Comparison of ENCODE assay signal across 11 mouse cellular contexts in genomic region chr2:102021371-102022084, GRCm38 (mm10).
DNase-seq lines count a peak whose midpoint lies in the region; ATAC-seq and TF ChIP-seq lines count a peak whose summit lies in the region.
"Had no signal": no experiment of that assay in that cellular context is flagged by ENCODE, and none has a peak within 500 bp of the region (broad histone marks: within the 10 kb centered on the region; RNA-seq: fewer than 3 reads in every experiment).

No protein-coding gene starts in this region.

- no peaks in the 10 kb centered on the region for H3K9me3 ChIP-seq in forebrain, embryonic 14.5 days (replicated peaks; ENCODE audit: control insufficient read depth, low read length)

- no peaks in the 10 kb centered on the region for H3K27me3 ChIP-seq in kidney, adult 2 months (replicated peaks; ENCODE audit: control insufficient read depth, insufficient read depth, low read length)
- no peaks in the 10 kb centered on the region for H3K27me3 ChIP-seq in forebrain, embryonic 14.5 days (replicated peaks; ENCODE audit: control insufficient read depth, insufficient read depth, low read length)
- H3K27me3 ChIP-seq in myocyte (ENCODE audit: control insufficient read depth, insufficient read depth, insufficient read length), result no peaks in the 10 kb centered on the region
- H3K27me3 ChIP-seq in heart, adult 2 months (ENCODE audit: control insufficient read depth, insufficient read depth, low read length), result no peaks in the 10 kb centered on the region

- no peak overlapping the region for H3K27ac ChIP-seq in kidney, adult 2 months (ENCODE audit: insufficient read depth, low read depth, low read length)
- peak overlapping the region; percentile 15; the same call in 1 of the 2 replicates for H3K27ac ChIP-seq in forebrain, embryonic 14.5 days (ENCODE audit: low read depth, low read length)
- no peak overlapping the region for H3K27ac ChIP-seq in heart, adult 2 months

- no peaks in the 10 kb centered on the region for H3K36me3 ChIP-seq in kidney, adult 2 months (ENCODE audit: control insufficient read depth, insufficient read depth, low read length)
- H3K36me3 ChIP-seq in forebrain, embryonic 14.5 days (ENCODE audit: control insufficient read depth, insufficient read depth, low read length), result no peaks in the 10 kb centered on the region
- no peaks in the 10 kb centered on the region for H3K36me3 ChIP-seq in myocyte (ENCODE audit: control insufficient read depth, insufficient read depth)
- no peaks in the 10 kb centered on the region for H3K36me3 ChIP-seq in heart, adult 2 months (ENCODE audit: control insufficient read depth, insufficient read depth, low read length)

- H3K4me1 ChIP-seq in kidney, adult 2 months (ENCODE audit: control insufficient read depth, insufficient read depth, low read length), result no peaks in the 10 kb centered on the region
- H3K4me1 ChIP-seq in forebrain, embryonic 14.5 days (ENCODE audit: control insufficient read depth, insufficient read depth, low read length), result peaks cover 18% of the 10 kb centered on the region
- no peaks in the 10 kb centered on the region for H3K4me1 ChIP-seq in heart, adult 2 months (ENCODE audit: control insufficient read depth, insufficient read depth, low read length)

- no peak overlapping the region for H3K9ac ChIP-seq in forebrain, embryonic 14.5 days (ENCODE audit: low read length)
- no peak overlapping the region for H3K9ac ChIP-seq in heart, adult 2 months (ENCODE audit: low read depth, low read length)

- 50% methylated on average over 11 of the region's 11 CpGs for WGBS in kidney, adult 2 months
- WGBS in forebrain, embryonic 14.5 days, result 47% methylated on average over 11 of the region's 11 CpGs
- 39% methylated on average over 11 of the region's 11 CpGs for WGBS in heart, adult 2 months

- H3K4me2 ChIP-seq in forebrain, embryonic 14.5 days (ENCODE audit: low read length), result no peak overlapping the region
- peak overlapping the region; percentile 56 for H3K4me2 ChIP-seq in myocyte (ENCODE audit: low read depth)

- no peak overlapping the region for H3ac ChIP-seq in myocyte (ENCODE audit: control insufficient read depth, insufficient read length)

- no peak overlapping the region for H3K4me3 ChIP-seq in kidney, adult 2 months (ENCODE audit: insufficient read depth, low read depth, low read length)
- H3K4me3 ChIP-seq in forebrain, embryonic 14.5 days (ENCODE audit: low read depth, low read length), result no peak overlapping the region
- H3K4me3 ChIP-seq in myocyte, result no peak overlapping the region
- H3K4me3 ChIP-seq in heart, adult 2 months, result no peak overlapping the region

- no peak for TF ChIP-seq EP300 in heart, adult 2 months (IDR thresholded peaks at IDR 0.05; ENCODE audit: insufficient read depth, low read depth, low read length)

- TF ChIP-seq CTCF in kidney, adult 2 months (conservative IDR thresholded peaks at IDR 0.05; ENCODE audit: insufficient read depth, insufficient read length, low read depth, low read length), result no peak
- no peak for TF ChIP-seq CTCF in heart, adult 2 months (IDR thresholded peaks at IDR 0.05)

- intact Hi-C loops in heart, adult 2 months (cut with DNase I), result no loop called here

- no peaks in the 10 kb centered on the region for H3K79me2 ChIP-seq in myocyte (ENCODE audit: control insufficient read depth, insufficient read depth)
- no peaks in the 10 kb centered on the region for H3K79me2 ChIP-seq in heart, adult 2 months (replicated peaks; ENCODE audit: control insufficient read depth, insufficient read depth, low read length)

- TF ChIP-seq POLR2A in kidney, adult 2 months (IDR thresholded peaks at IDR 0.05; ENCODE audit: low read depth, low read length), result no peak
- no peak for TF ChIP-seq POLR2A in myocyte (IDR thresholded peaks at IDR 0.05; ENCODE audit: insufficient read length, low read depth)
- no peak for TF ChIP-seq POLR2A in heart, adult 2 months (IDR thresholded peaks at IDR 0.05; ENCODE audit: insufficient read depth, low read depth, low read length)

- DNase-seq in kidney, adult 2 months, result peak; percentile 60
- DNase-seq in kidney, adult 8-10 months, result no peak
- DNase-seq in forebrain, embryonic 14.5 days (ENCODE audit: low spot score), result no peak
- DNase-seq in kidney, postnatal 10 days, result peak; percentile 45
- DNase-seq in cerebellum, postnatal 14 days, result no peak
- no peak for DNase-seq in embryo, embryonic 11 days
- no peak for DNase-seq in heart, adult 2 months
- DNase-seq: heart, adult 11 months; thymus, adult 2 months had no signal

- ATAC-seq in forebrain, embryonic 14.5 days, result no peak
- ATAC-seq: activated CD4-positive, CD25-positive, alpha-beta regulatory T cell, adult 4 months had no signal

TF ChIP-seq in myocyte, 11 proteins besides CTCF, POLR2A, EP300 and RAD21:
- TF ChIP-seq TCF3 (IDR thresholded peaks at IDR 0.05; ENCODE audit: insufficient read length, low read depth) (peak; percentile 33), TCF12 (IDR thresholded peaks at IDR 0.05; ENCODE audit: insufficient read depth, poor library complexity, severe bottlenecking) (peak; percentile 71), MYOG (IDR thresholded peaks at IDR 0.05; ENCODE audit: control insufficient read depth in 1 of 3, insufficient read depth in 1 of 3, insufficient read length in 2 of 3, low read depth in 2 of 3) (peak; percentile 39 to 94 (median 63)), USF1 (IDR thresholded peaks at IDR 0.05; ENCODE audit: low read depth) (no peak), MYOD1 (IDR thresholded peaks at IDR 0.05; ENCODE audit: control insufficient read depth in 1 of 3, insufficient read length in 2 of 3, low read depth in 2 of 3) (peak in 2 of 3 experiments; percentile 88 to 92)

Comparison
In these comparisons a context has a peak if more than half of its experiments do, and no peak if none do; other contexts are left out.
1. DNase-seq: peak in kidney, adult 2 months (single experiment) and kidney, postnatal 10 days (single experiment); none in kidney, adult 8-10 months (0 of 2), forebrain, embryonic 14.5 days (single experiment), cerebellum, postnatal 14 days (0 of 2), embryo, embryonic 11 days (single experiment) and heart, adult 2 months (0 of 2).